Mouse (Mus musculus) effector memory CD4-positive, alpha-beta T cell, adult 5 months (primary cell): Measurements from ENCODE around the gene Olfr952. TPM values are rescaled to one million over a fixed set of nuclear protein-coding genes. Genes with fewer than 3 reads are reported as not detected.

ENCODE experiments used
- polyA plus RNA-seq: library from polyadenylated mRNA; unstranded; fragments of 100-300 nt; shearing (Covaris generic); gene quantifications from one replicate; pipeline ENCODE4 v1.2.1, GENCODE M21; 2017

Olfr952 gene
- polyA plus RNA-seq: not detected

GRCm38 (mm10) chr9:39427048-39427447, at the start of gene Olfr952:
Gene Olfr952 (minus strand): TSS chr9:39427148.

GRCm38 (mm10) chr9:39471844-39472243, 44.9 kb upstream of the Olfr952 start, which contains the start of gene Olfr955:
Gene Olfr955 (minus strand): TSS chr9:39471944.

GRCm38 (mm10) chr9:39456401-39456800, 29.5 kb upstream of the Olfr952 start, which contains the start of gene Olfr954:
Gene Olfr954 (plus strand): TSS chr9:39456701.

GRCm38 (mm10) chr9:39387110-39387509, 39.8 kb downstream of the Olfr952 start, which contains the start of gene Olfr951:
Gene Olfr951 (plus strand): TSS chr9:39387410.

Other genes with a start within 250 kb of the Olfr952 start
- gene Olfr944, start 225.2 kb downstream of the Olfr952 start, polyA plus RNA-seq: not detected
- not detected for gene Olfr1537, start 177.2 kb downstream of the Olfr952 start, polyA plus RNA-seq
- gene Olfr945, start 150.3 kb downstream of the Olfr952 start, polyA plus RNA-seq: not detected
- not detected for gene Olfr948, start 101.1 kb downstream of the Olfr952 start, polyA plus RNA-seq
- not detected for gene Olfr951, start 39.7 kb downstream of the Olfr952 start, polyA plus RNA-seq
- not detected for gene Olfr954, start 29.6 kb upstream of the Olfr952 start, polyA plus RNA-seq
- gene Olfr955, start 44.8 kb upstream of the Olfr952 start, polyA plus RNA-seq: not detected
- gene Olfr44, start 66.8 kb upstream of the Olfr952 start, polyA plus RNA-seq: not detected
- not detected for gene Olfr957, start 88.7 kb upstream of the Olfr952 start, polyA plus RNA-seq
- 0.40 TPM for gene Olfr958, start 126.9 kb upstream of the Olfr952 start, polyA plus RNA-seq
- gene Olfr959, start 148.4 kb upstream of the Olfr952 start, polyA plus RNA-seq: not detected
- gene AW551984, start 177.3 kb upstream of the Olfr952 start, polyA plus RNA-seq: not detected
- not detected for gene Olfr148, start 183.5 kb upstream of the Olfr952 start, polyA plus RNA-seq
- not detected for gene Olfr960, start 194.2 kb upstream of the Olfr952 start, polyA plus RNA-seq
- gene Olfr961, start 217.9 kb upstream of the Olfr952 start, polyA plus RNA-seq: not detected
- gene Olfr963, start 240.1 kb upstream of the Olfr952 start, polyA plus RNA-seq: not detected